Mouse (Mus musculus): Measurements from ENCODE around the gene Coa7.

DNA sequence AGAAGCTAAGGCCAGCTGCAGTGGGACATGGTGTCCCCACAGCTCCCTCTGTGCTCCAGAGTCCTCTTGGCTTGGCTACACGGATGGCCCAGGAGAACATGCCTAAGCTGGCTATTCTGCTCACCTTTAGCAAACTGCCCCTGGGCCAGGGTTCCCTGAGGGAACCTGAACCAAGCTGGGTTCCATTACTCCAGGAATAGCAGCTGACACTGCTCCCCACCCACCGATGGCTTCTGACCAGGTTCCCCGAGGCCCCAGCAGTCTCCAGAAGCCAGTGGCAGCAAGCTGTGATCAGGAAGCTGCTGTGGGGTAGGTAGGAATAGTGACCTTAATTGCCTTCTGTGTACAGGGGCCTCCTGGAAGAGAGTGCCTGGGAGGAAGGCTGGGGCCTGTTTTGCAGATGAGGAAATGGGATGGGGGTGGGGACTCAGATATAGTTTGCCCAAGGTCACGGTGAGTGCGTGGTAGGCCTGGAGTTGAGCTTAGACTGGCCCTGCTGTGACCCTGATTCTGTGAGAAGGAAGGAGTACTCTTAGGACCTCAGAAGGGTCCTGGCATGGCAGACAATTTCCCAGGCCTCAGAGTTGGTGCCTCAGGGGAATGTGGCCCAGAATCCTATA lies 20.4 kb downstream of the Coa7 start:
- TF ChIP-seq CTCF (IDR thresholded peaks at IDR 0.05; ENCODE audit: extremely low read depth, insufficient read depth, low read length), result no peak
- TF ChIP-seq POLR2A (IDR thresholded peaks at IDR 0.05; ENCODE audit: extremely low read depth, insufficient read depth, low read length), result no peak

All from cortical plate, adult 2 months (tissue).